Comparison of ENCODE assay signal across 17 mouse cellular contexts in genomic region chr3:84169393-84170005, GRCm38 (mm10). TPM values are rescaled to one million over a fixed set of nuclear protein-coding genes. Genes with fewer than 3 reads are reported as not detected.
DNase-seq lines count a peak whose midpoint lies in the region; ATAC-seq and TF ChIP-seq lines count a peak whose summit lies in the region.
"Had no signal": no experiment of that assay in that cellular context is flagged by ENCODE, and none has a peak within 500 bp of the region (broad histone marks: within the 10 kb centered on the region; RNA-seq: fewer than 3 reads in every experiment).

No protein-coding gene starts in this region.

- DNase-seq in heart, postnatal 0 days (ENCODE audit: low spot score): no peak
- DNase-seq in heart, adult 8-10 months (ENCODE audit: low spot score): no peak
- no peak for DNase-seq in midbrain, postnatal 0 days (ENCODE audit: low spot score)
- DNase-seq in MEL (ENCODE audit: low read depth, low spot score): peak; percentile 14
- no peak for DNase-seq in adrenal gland, postnatal 4 days (ENCODE audit: low spot score in 2 of 2)
- DNase-seq: adrenal gland, adult 8-10 months; cerebellum, adult 8-10 months; spleen, adult 18-20 months had no signal

- H3K27me3 ChIP-seq in heart, postnatal 0 days (ENCODE audit: control insufficient read depth, insufficient read depth, low read length): no peaks in the 10 kb centered on the region
- no peaks in the 10 kb centered on the region for H3K27me3 ChIP-seq in midbrain, postnatal 0 days (ENCODE audit: insufficient read depth, low read length)
- H3K27me3 ChIP-seq in midbrain, embryonic 13.5 days: no peaks in the 10 kb centered on the region
- H3K27me3 ChIP-seq in MEL (ENCODE audit: control insufficient read depth in 1 of 2, insufficient read depth in 2 of 2, low read length in 2 of 2) (no peaks in the 10 kb centered on the region), myocyte (ENCODE audit: control insufficient read depth, insufficient read depth, insufficient read length) (no peaks in the 10 kb centered on the region)
- H3K27me3 ChIP-seq: embryonic facial prominence, embryonic 15.5 days; limb, embryonic 13.5 days; neural tube, embryonic 15.5 days had no signal

- no peaks in the 10 kb centered on the region for H3K79me2 ChIP-seq in MEL (ENCODE audit: control insufficient read depth, insufficient read depth, low read length, poor library complexity)
- no peaks in the 10 kb centered on the region for H3K79me2 ChIP-seq in myocyte (ENCODE audit: control insufficient read depth, insufficient read depth)

- H3K4me2 ChIP-seq in heart, postnatal 0 days (ENCODE audit: low read depth, low read length): no peak overlapping the region
- no peak overlapping the region for H3K4me2 ChIP-seq in midbrain, postnatal 0 days (ENCODE audit: low read depth, low read length, poor library complexity, severe bottlenecking)
- H3K4me2 ChIP-seq in midbrain, embryonic 13.5 days (replicated peaks): no peak overlapping the region
- peak overlapping the region; percentile 13 for H3K4me2 ChIP-seq in myocyte (ENCODE audit: low read depth)
- H3K4me2 ChIP-seq: embryonic facial prominence, embryonic 15.5 days; limb, embryonic 13.5 days; midbrain, embryonic 11.5 days; neural tube, embryonic 15.5 days had no signal

- ATAC-seq in heart, postnatal 0 days (ENCODE audit: insufficient read depth, low read depth): no peak
- no peak for ATAC-seq in midbrain, postnatal 0 days (ENCODE audit: low FRiP score)
- ATAC-seq in midbrain, embryonic 13.5 days: no peak
- ATAC-seq in cerebellum, adult (ENCODE audit: insufficient number of reproducible peaks, low FRiP score, low TSS enrichment): no peak

- no peak for TF ChIP-seq POLR2A in MEL (IDR thresholded peaks at IDR 0.05; ENCODE audit: control insufficient read depth in 1 of 2, insufficient read depth in 1 of 2, low read depth in 1 of 2, low read length in 2 of 2, poor library complexity in 1 of 2)
- TF ChIP-seq POLR2A in myocyte (IDR thresholded peaks at IDR 0.05; ENCODE audit: insufficient read length, low read depth): no peak

- 66% methylated on average over 8 of the region's 8 CpGs for WGBS in heart, postnatal 0 days
- 77% methylated on average over 8 of the region's 8 CpGs for WGBS in midbrain, postnatal 0 days
- WGBS in midbrain, embryonic 13.5 days: 77% methylated on average over 8 of the region's 8 CpGs

- H3K9me3 ChIP-seq in heart, postnatal 0 days (replicated peaks; ENCODE audit: control insufficient read depth, low read length): no peaks in the 10 kb centered on the region
- no peaks in the 10 kb centered on the region for H3K9me3 ChIP-seq in midbrain, postnatal 0 days (ENCODE audit: low read length)
- no peaks in the 10 kb centered on the region for H3K9me3 ChIP-seq in midbrain, embryonic 13.5 days
- H3K9me3 ChIP-seq in MEL (replicated peaks; ENCODE audit: insufficient read depth, low read length): no peaks in the 10 kb centered on the region
- H3K9me3 ChIP-seq: embryonic facial prominence, embryonic 15.5 days; G1E; limb, embryonic 13.5 days; neural tube, embryonic 15.5 days had no signal

- no peak overlapping the region for H3K4me3 ChIP-seq in heart, postnatal 0 days (ENCODE audit: low read depth, low read length)
- no peak overlapping the region for H3K4me3 ChIP-seq in midbrain, postnatal 0 days (ENCODE audit: low read depth, low read length)
- no peak overlapping the region for H3K4me3 ChIP-seq in midbrain, embryonic 13.5 days (replicated peaks)
- H3K4me3 ChIP-seq in MEL (ENCODE audit: control insufficient read depth in 1 of 2, insufficient read depth in 1 of 2, low read depth in 2 of 2, low read length in 2 of 2): no peak overlapping the region
- H3K4me3 ChIP-seq in myocyte: no peak overlapping the region
- H3K4me3 ChIP-seq: embryonic facial prominence, embryonic 15.5 days; limb, embryonic 13.5 days; neural tube, embryonic 15.5 days had no signal

- H3K36me3 ChIP-seq in heart, postnatal 0 days (replicated peaks; ENCODE audit: control insufficient read depth, insufficient read depth, low read length): peaks cover 41% of the 10 kb centered on the region
- H3K36me3 ChIP-seq in midbrain, postnatal 0 days (ENCODE audit: insufficient read depth, low read length): peaks cover 38% of the 10 kb centered on the region
- H3K36me3 ChIP-seq in midbrain, embryonic 13.5 days: peaks cover 78% of the 10 kb centered on the region
- H3K36me3 ChIP-seq in MEL (ENCODE audit: control insufficient read depth in 1 of 2, insufficient read depth in 2 of 2, low read length in 2 of 2): no peaks in the 10 kb centered on the region
- H3K36me3 ChIP-seq in myocyte (ENCODE audit: control insufficient read depth, insufficient read depth): peaks cover 5% of the 10 kb centered on the region
- H3K36me3 ChIP-seq: G1E had no signal

- H3ac ChIP-seq in myocyte (ENCODE audit: control insufficient read depth, insufficient read length): no peak overlapping the region

- H3K4me1 ChIP-seq in heart, postnatal 0 days (ENCODE audit: control insufficient read depth, insufficient read depth): no peaks in the 10 kb centered on the region
- no peaks in the 10 kb centered on the region for H3K4me1 ChIP-seq in midbrain, postnatal 0 days (ENCODE audit: insufficient read depth, low read length)
- H3K4me1 ChIP-seq in midbrain, embryonic 13.5 days (replicated peaks): 0 out of 2 replicates have a peak, but pooled peaks cover 3% of the 10 kb centered on the region
- H3K4me1 ChIP-seq in MEL (ENCODE audit: control insufficient read depth in 1 of 2, insufficient read depth in 2 of 2, low read length in 2 of 2): no peaks in the 10 kb centered on the region
- H3K4me1 ChIP-seq: embryonic facial prominence, embryonic 15.5 days; limb, embryonic 13.5 days; neural tube, embryonic 15.5 days had no signal

- TF ChIP-seq RAD21 in MEL (IDR thresholded peaks at IDR 0.05; ENCODE audit: low read depth, low read length): peak; percentile 19; the same call in 1 of the 2 replicates

- no peak overlapping the region for H3K9ac ChIP-seq in heart, postnatal 0 days (replicated peaks; ENCODE audit: low read depth, low read length)
- no peak overlapping the region for H3K9ac ChIP-seq in midbrain, postnatal 0 days (replicated peaks; ENCODE audit: low read length, poor library complexity, severe bottlenecking)
- no peak overlapping the region for H3K9ac ChIP-seq in midbrain, embryonic 13.5 days (replicated peaks)
- H3K9ac ChIP-seq in MEL (ENCODE audit: control insufficient read depth, low read depth, low read length, poor library complexity, severe bottlenecking): no peak overlapping the region
- H3K9ac ChIP-seq: embryonic facial prominence, embryonic 15.5 days; limb, embryonic 13.5 days; neural tube, embryonic 15.5 days had no signal

- no peak for TF ChIP-seq EP300 in heart, postnatal 0 days (IDR thresholded peaks at IDR 0.05; ENCODE audit: low read depth)
- no peak for TF ChIP-seq EP300 in MEL (IDR thresholded peaks at IDR 0.05; ENCODE audit: low read depth in 1 of 2, low read length in 2 of 2)

- H3K27ac ChIP-seq in heart, postnatal 0 days (ENCODE audit: low read depth): no peak overlapping the region
- H3K27ac ChIP-seq in midbrain, postnatal 0 days (ENCODE audit: low read depth, low read length): no peak overlapping the region
- H3K27ac ChIP-seq in midbrain, embryonic 13.5 days: no peak overlapping the region
- H3K27ac ChIP-seq in MEL (ENCODE audit: control insufficient read depth, low read depth, low read length): no peak overlapping the region
- H3K27ac ChIP-seq: embryonic facial prominence, embryonic 15.5 days; limb, embryonic 13.5 days; neural tube, embryonic 15.5 days had no signal

- TF ChIP-seq CTCF in heart, postnatal 0 days (IDR thresholded peaks at IDR 0.05; ENCODE audit: low read depth): peak; percentile 10; the same call in 1 of the 2 replicates
- peak; percentile 43; the same call in 1 of the 2 replicates for TF ChIP-seq CTCF in midbrain, postnatal 0 days (IDR thresholded peaks at IDR 0.05)
- peak in 2 of 3 experiments; percentile 14 to 41; a peak in 2 of 6 replicates for TF ChIP-seq CTCF in MEL (IDR thresholded peaks at IDR 0.05 in 2 of 3, conservative IDR thresholded peaks at IDR 0.05 in 1 of 3; ENCODE audit: control insufficient read depth in 1 of 3, insufficient read depth in 1 of 3, low read depth in 2 of 3, low read length in 3 of 3, poor library complexity in 1 of 3, severe bottlenecking in 1 of 3)

TF ChIP-seq in MEL, 35 proteins besides CTCF, POLR2A, EP300 and RAD21:
- TF ChIP-seq USF2 (IDR thresholded peaks at IDR 0.05; ENCODE audit: borderline replicate concordance in 1 of 2, insufficient read depth in 1 of 2, low read depth in 1 of 2, low read length in 2 of 2) (no peak), SMC3 (IDR thresholded peaks at IDR 0.05; ENCODE audit: low read depth, low read length) (peak; percentile 36)

TF ChIP-seq in myocyte, 11 proteins besides CTCF, POLR2A, EP300 and RAD21 (continues in another document):
- no peak for TF ChIP-seq CEBPB (IDR thresholded peaks at IDR 0.05; ENCODE audit: insufficient read depth, poor library complexity, severe bottlenecking)
- no peak for TF ChIP-seq TCF3 (IDR thresholded peaks at IDR 0.05; ENCODE audit: insufficient read length, low read depth)

RNA-seq across cellular contexts. Expression of gene Gm6525, which starts 4.4 kb away (rescaled TPM):
- 0.38 TPM in 1 of 2 replicates, not detected in the other for total RNA-seq in heart, postnatal 0 days (2014; rRNA removed; ENCODE audit: low replicate concordance)
- polyA plus RNA-seq in heart, postnatal 0 days (2015; fragmentation: Nextera tagmentation; extraction: Ambion mirVana): 0.11 and 0.22 TPM in 2 replicates
- total RNA-seq in heart, adult 8-10 months (2022): not detected
- 0.90 TPM in 1 of 2 replicates, not detected in the other for total RNA-seq in midbrain, postnatal 0 days (2014; rRNA removed)
- 1.0 and 2.2 TPM in 2 replicates for polyA plus RNA-seq in midbrain, postnatal 0 days (2015; fragmentation: Nextera tagmentation; extraction: Ambion mirVana)
- polyA plus RNA-seq in midbrain, embryonic 13.5 days (2015; fragmentation: Nextera tagmentation; extraction: Ambion mirVana): 3.8 and 4.3 TPM in 2 replicates
- total RNA-seq in MEL (2012; rRNA removed): 0.16 and 0.35 TPM in 2 replicates
- polyA plus RNA-seq in MEL (2012; ENCODE audit: insufficient read depth in 1 of 2, insufficient read length in 2 of 2, low read depth in 1 of 2, low replicate concordance in 2 of 2, missing spikeins in 1 of 2): under 1 TPM in 1 of 2 experiments, not detected in 1; 0.85 TPM
- polyA plus RNA-seq in myocyte (2012; fragmentation: generic; extraction: Trizol): 0.12 TPM
- not detected for total RNA-seq in adrenal gland, postnatal 4 days (2021)
- total RNA-seq: adrenal gland, adult 8-10 months; layer of hippocampus, adult 8-10 months had no signal
- polyA plus RNA-seq: G1E had no signal

RNA-seq across cellular contexts. Expression of gene Mnd1, which starts 13.9 kb away (rescaled TPM):
- not detected in 2 replicates for total RNA-seq in heart, postnatal 0 days (2014; rRNA removed; ENCODE audit: low replicate concordance)
- polyA plus RNA-seq in heart, postnatal 0 days (2015; fragmentation: Nextera tagmentation; extraction: Ambion mirVana): 6.6 and 7.5 TPM in 2 replicates
- total RNA-seq in heart, adult 8-10 months (2022): 1 to 10 TPM; 1.9 to 3.4 (median 2.3) TPM
- 1.9 TPM in 1 of 2 replicates, not detected in the other for total RNA-seq in midbrain, postnatal 0 days (2014; rRNA removed)
- polyA plus RNA-seq in midbrain, postnatal 0 days (2015; fragmentation: Nextera tagmentation; extraction: Ambion mirVana): 1.8 and 2.5 TPM in 2 replicates
- polyA plus RNA-seq in midbrain, embryonic 13.5 days (2015; fragmentation: Nextera tagmentation; extraction: Ambion mirVana): 2.7 and 3.3 TPM in 2 replicates
- total RNA-seq in MEL (2012; rRNA removed): 11.2 and 12.5 TPM in 2 replicates
- 10 to 100 TPM in 1 of 2 experiments, not detected in 1; 11.0 TPM for polyA plus RNA-seq in MEL (2012; ENCODE audit: insufficient read depth in 1 of 2, insufficient read length in 2 of 2, low read depth in 1 of 2, low replicate concordance in 2 of 2, missing spikeins in 1 of 2)
- 7.7 TPM for polyA plus RNA-seq in myocyte (2012; fragmentation: generic; extraction: Trizol)
- 10 to 100 TPM; 18.8 to 24.0 TPM for total RNA-seq in adrenal gland, postnatal 4 days (2021)
